Mouse (Mus musculus) thymus, adult 2 months (tissue): Measurements from ENCODE around the gene Dhx9.

Experiments used
- CTCF ChIP-seq: fragments of 200-500 bp; IDR thresholded peaks from 2 replicates; pipeline ENCODE4 v1.5.1; 2012; ENCODE audit warnings: mild to moderate bottlenecking, control low read depth, low read length, moderate library complexity, borderline replicate concordance; ENCODE audit not compliant: control insufficient read depth, poor library complexity, insufficient read depth; ENCODE audit errors: extremely low read depth
- POLR2A ChIP-seq: fragments of 200-500 bp; IDR thresholded peaks from 2 replicates; pipeline ENCODE4 v1.6.1; 2012; ENCODE audit warnings: mild to moderate bottlenecking, low read length, control low read depth, moderate library complexity; ENCODE audit not compliant: control insufficient read depth, poor library complexity, insufficient read depth; ENCODE audit errors: extremely low read depth

GRCm38 (mm10) chr1:153424770-153425584, 62.5 kb downstream of the Dhx9 start, which contains the start of gene Shcbp1l:
- 0 out of 2 replicates have a peak, but pooled peaks have one; percentile 36 for TF ChIP-seq CTCF
- peak; percentile 28 for TF ChIP-seq POLR2A
